Mouse (Mus musculus): ENCODE data around the gene Slc22a13. TPM values are rescaled to one million over a fixed set of nuclear protein-coding genes. Genes with fewer than 3 reads are reported as not detected.

The Slc22a13 gene
- polyA plus RNA-seq, 1 experiment = 0.23 TPM

DNA sequence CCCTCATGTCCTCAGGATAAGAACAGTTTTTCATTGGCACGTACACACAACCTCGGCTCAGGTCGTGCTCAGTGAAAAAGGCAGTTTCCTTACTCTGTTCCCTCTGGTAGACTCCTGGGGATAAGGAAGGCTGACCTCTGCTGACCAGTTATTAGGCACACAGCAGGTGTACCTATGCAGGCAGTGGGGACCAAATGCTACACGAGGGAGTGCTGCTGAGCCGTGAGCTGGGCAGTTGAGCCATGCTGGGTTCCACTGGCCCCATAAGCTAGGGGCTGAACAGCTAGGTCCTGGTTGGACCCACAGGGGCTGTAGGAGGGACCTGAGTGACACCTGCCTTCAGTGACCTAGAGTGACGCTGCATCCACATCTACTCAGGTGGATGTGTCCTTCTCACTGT, 63.3 kb downstream of the Slc22a13 start:
- H3K27ac ChIP-seq (ENCODE audit: control insufficient read depth, insufficient read depth, low read length) = no peak overlapping the region
- DNase-seq = no peak
- H3K36me3 ChIP-seq (ENCODE audit: control insufficient read depth, insufficient read depth, low read length) = no peaks in the 10 kb centered on the region
- no peak overlapping the region for H3K4me3 ChIP-seq (ENCODE audit: control insufficient read depth, insufficient read depth, low read length)
- H3K4me1 ChIP-seq (replicated peaks; ENCODE audit: control insufficient read depth, insufficient read depth, low read length) = no peaks in the 10 kb centered on the region
- 75% methylated on average over 6 of the region's 6 CpGs for whole genome bisulfite sequencing
- H3K27me3 ChIP-seq (ENCODE audit: control insufficient read depth, insufficient read depth, low read length) = no peaks in the 10 kb centered on the region
- TF ChIP-seq CTCF (IDR thresholded peaks at IDR 0.05; ENCODE audit: borderline replicate concordance, control insufficient read depth, extremely low read depth, insufficient read depth, low read length, poor library complexity) = no peak
- TF ChIP-seq POLR2A (IDR thresholded peaks at IDR 0.05; ENCODE audit: control insufficient read depth, extremely low read depth, insufficient read depth, low read length, poor library complexity) = no peak

DNA sequence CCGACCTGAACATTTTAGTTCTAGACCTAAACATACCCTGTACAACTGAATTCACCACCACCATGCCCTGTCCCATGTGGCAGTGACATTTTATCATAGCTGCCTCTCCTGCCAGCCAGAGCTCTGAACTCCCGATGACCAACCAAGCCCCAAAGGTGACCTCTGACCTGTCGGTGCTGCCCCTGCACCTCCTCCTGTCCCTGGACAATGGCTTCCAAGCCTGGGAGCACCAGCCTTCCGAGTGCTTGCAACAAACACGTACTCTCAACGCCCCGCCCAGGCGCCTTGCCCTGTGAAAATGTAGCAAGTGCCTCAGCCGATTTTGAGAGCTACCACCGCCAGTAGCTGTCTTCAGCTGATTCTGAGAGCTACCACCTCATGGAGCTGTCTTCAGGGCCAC, 63.8 kb downstream of the Slc22a13 start:
- Histone ChIP-seq H3K4me1 (replicated peaks; ENCODE audit: control insufficient read depth, insufficient read depth, low read length) (no peaks in the 10 kb centered on the region), H3K36me3 (ENCODE audit: control insufficient read depth, insufficient read depth, low read length) (no peaks in the 10 kb centered on the region), H3K27ac (ENCODE audit: control insufficient read depth, insufficient read depth, low read length) (no peak overlapping the region), H3K4me3 (ENCODE audit: control insufficient read depth, insufficient read depth, low read length) (no peak overlapping the region), H3K27me3 (ENCODE audit: control insufficient read depth, insufficient read depth, low read length) (no peaks in the 10 kb centered on the region)
- TF ChIP-seq POLR2A (IDR thresholded peaks at IDR 0.05; ENCODE audit: control insufficient read depth, extremely low read depth, insufficient read depth, low read length, poor library complexity) = no peak
- TF ChIP-seq CTCF (IDR thresholded peaks at IDR 0.05; ENCODE audit: borderline replicate concordance, control insufficient read depth, extremely low read depth, insufficient read depth, low read length, poor library complexity) = no peak
- no peak for DNase-seq
- WGBS = 77% methylated on average over 10 of the region's 10 CpGs

DNA sequence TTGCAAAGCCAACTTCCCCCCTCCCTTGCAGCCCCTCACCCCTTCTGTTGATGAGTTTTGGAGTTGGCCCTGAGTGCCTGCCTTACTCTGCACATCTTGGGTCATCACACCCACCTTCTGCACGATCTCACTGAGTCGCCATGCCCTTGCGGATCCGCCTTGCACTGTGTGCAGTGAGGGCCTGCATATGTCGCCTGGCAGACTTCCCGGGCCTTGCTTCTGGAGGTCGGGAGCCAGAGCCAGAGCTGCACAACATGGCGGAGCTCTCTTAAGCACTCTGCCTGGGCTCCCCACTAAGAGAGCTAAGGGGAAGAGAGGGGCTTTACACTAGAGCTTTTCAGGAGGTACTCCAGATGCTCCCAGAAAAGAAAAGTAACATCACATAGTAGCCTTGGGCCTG, 64.2 kb downstream of the Slc22a13 start:
- 90% methylated on average over 8 of the region's 8 CpGs for WGBS
- DNase-seq = no peak
- H3K4me1 ChIP-seq (replicated peaks; ENCODE audit: control insufficient read depth, insufficient read depth, low read length) = no peaks in the 10 kb centered on the region
- H3K27ac ChIP-seq (ENCODE audit: control insufficient read depth, insufficient read depth, low read length) = no peak overlapping the region
- no peak for TF ChIP-seq CTCF (IDR thresholded peaks at IDR 0.05; ENCODE audit: borderline replicate concordance, control insufficient read depth, extremely low read depth, insufficient read depth, low read length, poor library complexity)
- H3K27me3 ChIP-seq (ENCODE audit: control insufficient read depth, insufficient read depth, low read length) = no peaks in the 10 kb centered on the region
- H3K4me3 ChIP-seq (ENCODE audit: control insufficient read depth, insufficient read depth, low read length) = no peak overlapping the region
- H3K36me3 ChIP-seq (ENCODE audit: control insufficient read depth, insufficient read depth, low read length) = no peaks in the 10 kb centered on the region

DNA sequence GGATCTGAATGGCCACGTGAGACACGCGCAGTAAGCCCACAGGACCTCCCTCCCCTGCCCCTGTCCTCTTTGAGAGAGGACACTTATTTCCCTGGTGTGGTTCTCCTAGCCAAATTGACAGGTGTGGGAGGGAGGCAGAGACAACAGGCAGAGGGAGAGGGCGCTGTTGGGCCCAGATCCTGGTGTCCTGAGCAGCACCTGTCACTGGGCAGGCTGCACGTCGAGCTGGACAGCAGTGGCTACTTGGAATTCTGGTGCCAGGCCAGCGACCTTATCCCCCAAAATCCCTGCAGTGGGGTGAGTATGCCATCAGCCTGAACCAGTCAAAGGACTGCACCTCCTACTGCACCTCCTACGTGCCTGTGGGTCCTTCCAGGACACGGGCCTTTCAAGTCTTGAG, 65.5 kb downstream of the Slc22a13 start:
- Histone ChIP-seq H3K27me3 (ENCODE audit: control insufficient read depth, insufficient read depth, low read length) (no peaks in the 10 kb centered on the region), H3K4me3 (ENCODE audit: control insufficient read depth, insufficient read depth, low read length) (no peak overlapping the region), H3K36me3 (ENCODE audit: control insufficient read depth, insufficient read depth, low read length) (no peaks in the 10 kb centered on the region), H3K27ac (ENCODE audit: control insufficient read depth, insufficient read depth, low read length) (no peak overlapping the region), H3K4me1 (replicated peaks; ENCODE audit: control insufficient read depth, insufficient read depth, low read length) (no peaks in the 10 kb centered on the region)
- DNase-seq = no peak
- TF ChIP-seq POLR2A (IDR thresholded peaks at IDR 0.05; ENCODE audit: control insufficient read depth, extremely low read depth, insufficient read depth, low read length, poor library complexity) (no peak), CTCF (IDR thresholded peaks at IDR 0.05; ENCODE audit: borderline replicate concordance, control insufficient read depth, extremely low read depth, insufficient read depth, low read length, poor library complexity) (no peak)
- 85% methylated on average over 9 of the region's 9 CpGs for WGBS

Other genes starting within 250 kb of the Slc22a13 start
- gene Vill, start 156.3 kb downstream of the Slc22a13 start, polyA plus RNA-seq (2012; rRNA removed) = 6.7 and 7.9 TPM in 2 replicates
- 17.7 and 22.7 TPM in 2 replicates for gene Plcd1, start 115.6 kb downstream of the Slc22a13 start, polyA plus RNA-seq (2012; rRNA removed)
- gene Dlec1, start 106.6 kb downstream of the Slc22a13 start, polyA plus RNA-seq (2012; rRNA removed) = 0.73 and 1.2 TPM in 2 replicates
- 10.2 and 16.1 TPM in 2 replicates for gene Acaa1b, start 52.0 kb downstream of the Slc22a13 start, polyA plus RNA-seq (2012; rRNA removed)
- gene Gm47289, start 49.9 kb downstream of the Slc22a13 start, polyA plus RNA-seq (2012; rRNA removed) = not detected in 2 replicates
- gene Oxsr1, start 113.3 kb upstream of the Slc22a13 start, polyA plus RNA-seq (2012; rRNA removed) = 24.5 and 25.3 TPM in 2 replicates
- gene Acaa1a, start 130.6 kb upstream of the Slc22a13 start, polyA plus RNA-seq (2012; rRNA removed) = 193 and 212 TPM in 2 replicates
- 29.1 and 30.8 TPM in 2 replicates for gene Myd88, start 132.3 kb upstream of the Slc22a13 start, polyA plus RNA-seq (2012; rRNA removed)
- 3.3 and 5.3 TPM in 2 replicates for gene Xylb, start 148.3 kb upstream of the Slc22a13 start, polyA plus RNA-seq (2012; rRNA removed)
- gene Slc22a14, start 156.5 kb upstream of the Slc22a13 start, polyA plus RNA-seq (2012; rRNA removed) = 0.16 and 0.17 TPM in 2 replicates
- 7.7 and 8.3 TPM in 2 replicates for gene Acvr2b, start 193.0 kb upstream of the Slc22a13 start, polyA plus RNA-seq (2012; rRNA removed)
- 9.2 and 9.4 TPM in 2 replicates for gene Exog, start 235.8 kb upstream of the Slc22a13 start, polyA plus RNA-seq (2012; rRNA removed)